Mouse (Mus musculus) thymus, postnatal 4 days (tissue): ENCODE results near the gene Actr1a.

Source experiments
- DNase-seq: peaks from one replicate; pipeline ENCODE4 v3.0.0; 2021

Actr1a gene

DNA sequence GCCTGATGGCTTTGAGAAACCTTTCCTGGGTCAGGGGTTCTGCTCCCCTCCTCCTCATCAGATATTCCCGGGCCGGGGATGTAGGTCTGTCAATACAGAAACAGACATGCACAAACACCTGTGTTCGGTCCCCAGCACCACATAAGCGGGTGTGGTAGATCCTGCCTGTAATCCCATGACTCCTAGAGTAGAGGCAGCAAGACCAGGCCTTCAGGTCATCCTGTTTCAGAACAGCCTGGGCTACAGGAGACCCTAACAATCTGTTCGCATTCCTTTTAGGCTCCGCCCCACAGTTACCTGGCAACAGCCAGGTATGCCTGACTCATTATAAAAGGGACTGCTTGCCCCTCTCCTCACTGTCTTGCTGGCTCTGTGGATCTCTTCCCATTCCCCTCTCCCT, 46.0 kb downstream of the Actr1a start:
- no peak for DNase-seq

DNA sequence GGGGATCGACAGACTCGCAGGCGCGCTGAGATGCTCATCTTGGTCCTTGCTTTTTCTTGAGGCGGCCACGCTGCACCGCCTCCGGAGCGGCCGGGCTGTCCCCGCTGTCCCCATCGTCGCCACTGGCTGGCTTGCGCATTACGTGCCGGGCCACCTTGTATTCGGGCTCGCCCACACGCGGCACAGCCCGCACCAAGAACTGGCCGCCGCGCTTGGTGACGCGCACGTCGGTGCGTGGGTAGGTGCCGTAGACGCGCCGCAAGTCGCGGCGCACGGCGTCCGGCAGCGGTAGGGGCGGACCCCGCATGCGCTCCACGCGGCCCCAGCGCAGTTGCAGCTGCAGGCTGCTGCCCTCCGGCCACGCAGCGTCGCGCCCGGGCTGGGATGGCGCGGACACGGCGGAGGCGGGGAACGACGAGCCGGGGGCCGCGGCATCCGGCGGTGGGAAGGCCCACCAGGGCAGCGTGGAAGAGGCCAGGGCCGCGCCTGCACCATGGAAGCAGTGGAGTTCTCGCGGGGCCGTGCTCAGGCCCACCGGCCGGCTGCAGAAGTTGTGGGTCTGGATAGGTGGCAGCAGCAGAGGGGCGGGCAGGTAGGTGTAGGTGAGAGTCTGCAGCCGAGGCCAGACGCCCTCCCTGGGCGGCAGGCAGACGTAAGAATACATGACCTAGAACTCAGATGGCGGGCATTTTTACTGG, 46.6 kb downstream of the Actr1a start:
- DNase-seq: peak; percentile 59

DNA sequence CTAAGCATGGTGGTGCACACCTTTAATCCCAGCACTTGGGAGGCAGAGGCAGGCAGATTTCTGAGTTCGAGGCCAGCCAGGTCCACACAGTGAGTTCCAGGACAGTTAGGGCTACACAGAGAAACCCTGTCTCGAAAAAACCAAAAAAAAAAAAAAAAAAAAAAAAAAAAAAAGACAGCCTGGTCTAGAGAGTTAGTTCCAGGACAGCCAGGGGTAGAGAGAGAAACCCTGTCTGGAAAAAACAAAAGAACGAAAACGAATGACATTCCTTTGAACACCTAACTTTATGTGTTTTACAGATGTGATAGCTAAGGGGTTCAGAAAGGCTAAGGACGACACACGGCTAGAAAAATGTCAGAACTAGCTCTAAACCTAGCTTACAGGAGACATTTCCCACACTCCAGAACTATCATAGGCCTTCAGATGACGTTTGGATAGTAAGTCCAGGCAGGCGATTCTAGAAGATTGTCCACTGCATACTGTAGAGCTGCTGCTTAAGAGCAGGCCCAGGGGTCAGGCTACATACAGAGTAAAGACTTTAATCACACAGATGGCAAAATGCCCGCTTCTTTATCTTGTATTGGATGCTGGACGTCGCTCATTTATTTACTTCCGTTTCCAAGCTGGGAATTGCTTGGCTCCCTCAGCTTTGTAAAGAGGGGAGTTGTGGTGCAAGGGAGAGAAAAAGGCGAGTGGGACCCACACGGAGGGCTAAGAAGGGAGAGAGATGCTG, 47.4 kb downstream of the Actr1a start:
- no peak for DNase-seq

DNA sequence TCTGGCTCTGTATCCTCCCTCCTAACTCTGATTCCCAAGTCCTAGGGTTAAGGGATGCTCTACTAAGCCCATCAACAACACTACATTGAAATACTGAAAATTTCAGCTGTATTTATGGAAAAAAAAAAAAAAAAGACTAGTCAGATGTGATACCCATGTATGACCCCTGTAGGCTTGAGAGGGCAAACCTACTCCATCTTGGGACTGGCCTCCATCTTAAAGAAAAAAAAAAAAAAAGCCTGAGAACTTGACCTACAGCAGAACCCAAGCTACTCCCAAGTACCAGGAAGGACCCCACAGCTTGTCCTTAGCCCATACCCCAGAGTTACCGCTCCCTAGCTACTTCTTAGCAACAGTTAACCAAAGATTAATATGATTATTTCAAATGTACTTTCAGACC, 48.4 kb downstream of the Actr1a start:
- no peak for DNase-seq

DNA sequence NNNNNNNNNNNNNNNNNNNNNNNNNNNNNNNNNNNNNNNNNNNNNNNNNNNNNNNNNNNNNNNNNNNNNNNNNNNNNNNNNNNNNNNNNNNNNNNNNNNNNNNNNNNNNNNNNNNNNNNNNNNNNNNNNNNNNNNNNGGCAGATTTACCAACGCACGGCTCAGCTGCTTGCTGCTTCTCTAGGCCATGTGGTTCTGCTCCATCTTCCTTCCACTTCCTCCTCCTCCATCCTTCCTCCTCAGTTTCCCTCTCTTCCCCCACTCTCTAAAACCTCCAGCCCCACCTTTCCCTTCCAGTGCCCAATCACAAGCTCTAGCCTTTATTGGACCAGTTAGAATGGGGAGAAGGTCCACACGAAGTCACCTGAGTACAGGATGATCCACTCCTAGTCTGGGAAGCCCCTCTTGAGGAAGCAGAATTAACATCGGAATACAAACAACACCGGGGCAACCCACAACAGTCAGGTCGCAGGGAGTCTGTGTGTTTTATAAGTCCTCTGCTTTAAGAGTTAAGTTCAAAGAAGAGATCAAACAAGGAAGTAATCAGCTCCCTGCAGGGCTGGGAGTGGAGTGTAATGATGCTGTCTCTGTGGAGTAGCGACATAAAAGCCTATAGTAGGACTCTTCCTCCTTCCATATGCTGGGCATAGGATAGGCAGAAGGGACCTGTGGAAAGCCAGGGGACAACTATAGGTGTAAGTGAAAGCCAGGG, 50.7 kb downstream of the Actr1a start:
- no peak for DNase-seq

DNA sequence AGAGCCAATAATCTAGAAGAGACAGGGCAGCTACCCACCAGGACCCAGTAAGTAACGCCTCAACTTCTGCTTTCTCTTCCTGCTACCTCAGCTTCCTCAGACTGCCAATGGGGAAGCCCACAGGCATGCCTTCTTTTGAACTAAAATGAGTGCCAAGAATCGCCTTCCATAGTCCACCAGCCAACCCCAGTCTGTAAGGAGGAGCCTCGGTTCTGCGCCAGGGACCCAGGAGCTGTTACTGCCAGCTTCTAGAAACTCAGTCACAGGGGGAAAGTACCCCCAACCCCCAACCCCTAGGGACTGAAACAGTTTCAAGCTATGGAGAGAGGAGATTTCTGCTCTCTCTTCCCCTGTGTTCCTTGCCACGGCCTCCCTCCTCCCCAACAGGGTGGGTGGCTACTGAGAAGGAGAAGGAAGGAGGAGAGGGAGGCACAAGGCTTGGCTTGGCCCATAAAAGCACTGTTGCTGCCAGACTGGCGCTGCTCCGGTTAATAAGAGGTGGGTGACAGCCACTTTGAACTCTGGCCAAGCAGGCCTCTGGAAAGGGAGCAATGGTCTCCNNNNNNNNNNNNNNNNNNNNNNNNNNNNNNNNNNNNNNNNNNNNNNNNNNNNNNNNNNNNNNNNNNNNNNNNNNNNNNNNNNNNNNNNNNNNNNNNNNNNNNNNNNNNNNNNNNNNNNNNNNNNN, 56.1 kb downstream of the Actr1a start:
- DNase-seq: no peak

DNA sequence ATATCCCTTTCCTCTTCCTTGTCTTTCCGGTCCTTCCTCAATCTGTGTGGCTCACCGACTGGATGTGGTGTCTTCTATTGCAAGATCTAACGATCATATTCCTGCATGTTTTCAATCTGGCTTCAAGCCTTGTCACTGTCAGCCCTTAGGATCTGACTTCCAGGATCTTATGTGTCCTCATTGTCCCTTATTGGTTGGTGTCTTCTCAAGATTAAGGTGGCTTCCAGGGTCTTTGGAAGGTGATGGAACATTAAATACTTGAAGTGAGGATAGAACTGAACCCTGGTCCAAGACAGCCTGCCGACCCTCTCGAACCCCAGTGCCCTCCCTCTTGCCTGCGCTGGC, 56.6 kb downstream of the Actr1a start:
- no peak for DNase-seq

DNA sequence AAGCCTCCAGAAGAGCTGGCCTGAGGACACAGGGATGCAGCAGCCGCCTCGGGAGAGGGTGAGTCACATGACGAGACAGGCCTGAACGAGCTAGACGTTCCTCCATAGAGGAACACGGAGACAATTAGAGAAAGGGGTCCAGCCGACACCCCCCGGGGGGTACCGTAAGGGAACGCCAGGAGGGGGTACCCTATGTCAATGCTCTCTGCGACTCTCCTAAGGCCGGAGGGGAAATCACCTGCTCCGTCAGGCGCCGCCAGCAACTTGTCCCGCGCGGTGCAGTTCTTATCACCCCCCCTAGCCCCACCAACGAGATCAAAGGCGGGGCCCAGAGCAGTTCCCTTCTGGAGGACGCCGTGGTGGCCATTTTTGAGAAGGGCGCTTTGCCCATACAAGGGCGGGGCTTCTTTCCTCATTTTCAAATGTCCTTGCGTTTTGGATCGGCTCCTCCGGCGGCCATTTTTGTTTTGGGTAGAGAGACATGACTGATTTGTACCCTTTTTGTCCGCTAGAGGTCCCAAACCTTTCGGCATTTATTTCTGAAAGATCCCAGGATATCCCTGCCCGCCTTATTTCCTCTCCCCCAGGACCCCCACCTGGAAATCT, 57.1 kb downstream of the Actr1a start, which contains the start of gene Cuedc2:
Gene Cuedc2 (minus strand): TSS at position 372 of the 606 bp plus-strand sequence.
- DNase-seq: peak; percentile 94

DNA sequence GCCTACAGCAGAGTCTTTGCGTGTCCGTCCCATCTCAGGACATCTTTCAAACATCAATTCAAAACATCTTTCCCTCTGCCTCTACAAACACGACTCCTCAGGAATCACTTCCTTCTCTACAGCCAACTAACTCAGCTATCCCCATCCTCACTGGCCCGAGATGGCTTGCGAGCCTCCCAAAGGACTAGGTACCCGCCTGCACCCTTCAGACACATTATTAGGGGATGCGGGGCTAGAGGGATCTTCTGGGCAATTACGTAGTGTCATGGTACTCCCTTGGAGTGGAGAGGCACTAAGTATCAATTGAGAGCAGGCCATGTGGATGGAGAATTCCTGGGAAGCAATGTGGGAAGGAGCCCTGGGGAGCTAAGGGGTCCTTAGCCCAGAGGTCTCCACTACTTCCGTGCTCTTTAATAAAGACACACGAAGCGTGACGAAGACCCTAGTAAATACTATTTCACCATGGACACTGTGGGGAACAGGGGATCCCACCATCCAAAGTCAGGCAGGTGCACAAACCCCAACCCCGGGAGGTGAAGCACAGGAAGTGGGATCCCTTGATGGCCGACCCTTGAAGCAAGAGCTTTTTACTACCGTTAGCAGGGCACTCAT, 57.7 kb downstream of the Actr1a start:
- DNase-seq: no peak

DNA sequence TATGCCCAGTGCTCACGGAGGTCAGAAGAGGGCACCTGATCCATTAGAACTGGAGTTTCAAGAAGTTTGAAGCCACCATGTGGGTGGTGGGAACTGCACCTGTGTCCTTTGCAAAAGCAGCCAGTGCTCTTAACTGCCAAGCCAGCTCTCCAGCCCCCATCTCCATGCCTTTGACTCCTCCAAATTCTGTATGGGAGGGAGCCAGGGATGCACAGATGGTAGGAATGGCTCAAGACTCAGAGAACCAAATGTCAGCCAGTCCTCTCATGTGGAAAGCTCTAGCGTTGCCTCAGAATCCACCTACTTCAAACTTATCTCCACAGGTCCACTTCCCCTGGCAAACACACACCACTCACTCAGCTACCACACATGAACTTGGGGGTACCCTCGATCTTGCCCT, 61.6 kb downstream of the Actr1a start:
- DNase-seq: no peak

DNA sequence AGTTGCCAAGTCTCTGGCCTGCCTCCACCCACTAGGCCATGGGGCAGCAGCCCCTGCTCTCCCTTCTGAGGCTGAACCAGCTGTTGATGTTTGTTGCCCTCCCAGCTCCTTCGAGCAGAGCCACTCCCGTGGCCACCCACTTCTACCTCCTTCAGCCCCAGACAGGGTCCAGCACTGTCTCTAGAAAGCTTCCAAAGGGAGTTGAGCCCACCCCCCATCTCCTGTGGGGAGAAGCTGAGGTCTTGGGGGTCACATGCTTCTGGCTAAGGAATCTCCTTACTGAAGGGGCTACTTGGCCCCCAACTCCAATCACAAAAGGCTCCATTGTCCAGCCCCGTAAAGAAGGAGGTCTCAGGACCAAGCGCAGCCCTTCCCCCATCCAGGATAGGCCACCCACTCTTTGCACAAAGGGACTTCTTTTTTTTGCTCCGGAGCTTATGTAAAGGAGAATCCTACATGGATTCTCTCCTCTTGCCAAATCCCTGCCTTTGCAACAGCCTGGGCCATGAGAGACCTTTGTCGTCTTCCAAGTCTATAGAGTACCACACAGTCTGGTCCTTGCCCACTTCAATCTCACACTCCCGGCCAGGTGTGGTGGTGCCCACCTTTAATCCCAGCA, 62.7 kb downstream of the Actr1a start:
- no peak for DNase-seq

DNA sequence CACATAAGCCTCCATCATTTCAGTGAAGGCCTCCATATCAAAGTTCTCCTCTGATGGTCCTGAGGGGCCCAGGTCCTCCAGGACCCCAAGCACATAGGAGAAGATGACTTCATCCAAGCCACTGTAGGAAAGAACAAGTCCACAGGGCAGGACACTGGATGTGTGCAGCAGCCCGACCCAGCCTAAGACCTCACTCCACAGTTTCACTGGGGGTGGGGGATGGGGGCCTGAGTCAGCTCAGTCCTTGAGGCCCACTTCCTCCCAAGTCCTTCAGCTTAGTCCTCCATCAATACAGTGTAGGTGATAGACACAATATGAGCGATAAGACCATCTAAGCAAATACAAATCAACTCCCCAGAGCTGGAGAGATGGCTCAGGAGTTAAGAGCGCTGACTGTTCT, 63.6 kb downstream of the Actr1a start:
- DNase-seq: no peak

DNA sequence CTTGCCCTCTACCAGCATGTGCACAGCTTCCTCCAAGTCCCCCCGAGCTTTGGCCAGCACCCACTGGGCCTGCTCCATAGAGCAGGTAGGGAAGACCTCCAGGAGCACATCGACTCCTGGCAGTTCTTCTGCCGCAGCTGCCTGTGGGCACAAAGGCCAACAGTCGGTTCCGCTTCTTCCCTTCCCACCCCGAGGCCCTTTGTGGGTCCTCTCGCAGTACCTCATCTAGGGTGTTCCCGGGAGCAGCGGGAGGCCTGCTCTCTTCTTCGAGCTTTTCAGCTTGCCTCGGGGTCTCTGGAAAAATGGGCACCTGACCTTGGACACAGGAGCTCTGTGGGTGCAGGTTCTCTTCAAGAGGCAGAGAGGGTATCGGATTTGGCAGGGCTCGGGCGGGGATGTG, 64.2 kb downstream of the Actr1a start:
- DNase-seq: no peak

DNA sequence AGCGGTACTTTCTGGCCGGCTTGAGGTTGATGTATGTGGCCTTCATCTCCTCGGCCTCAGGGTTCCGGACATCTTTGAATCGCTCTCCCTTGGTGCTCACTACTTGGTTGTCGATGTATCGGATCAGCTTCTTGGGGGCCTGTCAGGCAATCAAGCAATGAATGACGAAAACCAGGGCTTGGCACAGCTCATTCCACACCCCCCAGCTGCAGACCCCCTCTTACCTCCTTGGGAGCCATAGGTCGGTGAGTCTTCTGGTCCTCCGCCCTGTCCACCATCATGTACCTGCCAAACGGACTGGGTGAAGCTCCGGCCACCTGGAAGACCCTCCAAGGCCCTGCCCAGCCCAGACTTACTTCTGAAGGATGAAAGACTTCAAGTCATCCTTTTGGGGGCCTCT, 64.9 kb downstream of the Actr1a start:
- no peak for DNase-seq

DNA sequence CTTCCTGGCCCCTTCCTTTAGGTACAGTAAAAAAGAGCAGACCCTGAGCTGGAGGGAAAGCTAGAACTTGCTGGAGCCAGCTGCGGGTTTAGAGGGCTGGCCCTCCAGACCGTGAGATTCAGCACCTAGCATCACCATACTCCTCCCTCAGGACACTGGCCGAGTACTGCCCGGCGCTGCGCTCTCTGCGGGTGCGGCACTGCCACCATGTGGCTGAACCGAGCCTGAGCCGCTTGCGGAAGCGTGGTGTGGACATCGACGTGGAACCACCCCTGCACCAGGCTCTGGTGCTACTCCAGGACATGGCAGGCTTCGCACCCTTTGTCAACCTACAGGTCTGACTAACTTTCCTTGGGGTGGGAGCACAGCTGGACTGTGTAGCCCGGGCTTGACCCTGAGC, 65.6 kb downstream of the Actr1a start:
- peak; percentile 65 for DNase-seq

DNA sequence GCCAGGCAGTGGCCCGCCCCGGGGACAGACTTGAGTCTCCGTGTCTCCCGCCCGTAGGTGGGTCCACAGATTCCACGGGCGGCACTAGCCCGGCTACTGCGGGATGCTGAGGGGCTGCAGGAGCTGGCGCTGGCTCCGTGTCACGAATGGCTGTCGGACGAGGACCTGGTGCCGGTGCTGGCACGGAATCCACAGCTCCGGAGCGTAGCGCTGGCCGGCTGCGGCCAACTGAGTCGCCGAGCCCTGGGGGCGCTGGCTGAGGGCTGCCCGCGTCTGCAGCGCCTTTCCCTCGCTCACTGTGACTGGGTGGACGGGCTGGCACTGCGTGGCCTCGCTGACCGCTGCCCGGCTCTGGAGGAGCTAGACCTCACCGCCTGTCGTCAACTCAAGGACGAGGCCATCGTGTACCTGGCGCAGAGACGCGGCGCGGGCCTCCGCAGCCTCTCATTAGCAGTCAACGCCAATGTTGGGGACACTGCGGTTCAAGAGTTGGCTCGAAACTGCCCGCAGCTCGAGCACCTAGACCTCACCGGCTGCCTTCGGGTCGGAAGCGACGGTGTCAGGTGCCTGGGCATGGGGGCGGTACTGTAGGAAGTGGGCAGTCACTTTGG, 66.4 kb downstream of the Actr1a start:
- DNase-seq: no peak

DNA sequence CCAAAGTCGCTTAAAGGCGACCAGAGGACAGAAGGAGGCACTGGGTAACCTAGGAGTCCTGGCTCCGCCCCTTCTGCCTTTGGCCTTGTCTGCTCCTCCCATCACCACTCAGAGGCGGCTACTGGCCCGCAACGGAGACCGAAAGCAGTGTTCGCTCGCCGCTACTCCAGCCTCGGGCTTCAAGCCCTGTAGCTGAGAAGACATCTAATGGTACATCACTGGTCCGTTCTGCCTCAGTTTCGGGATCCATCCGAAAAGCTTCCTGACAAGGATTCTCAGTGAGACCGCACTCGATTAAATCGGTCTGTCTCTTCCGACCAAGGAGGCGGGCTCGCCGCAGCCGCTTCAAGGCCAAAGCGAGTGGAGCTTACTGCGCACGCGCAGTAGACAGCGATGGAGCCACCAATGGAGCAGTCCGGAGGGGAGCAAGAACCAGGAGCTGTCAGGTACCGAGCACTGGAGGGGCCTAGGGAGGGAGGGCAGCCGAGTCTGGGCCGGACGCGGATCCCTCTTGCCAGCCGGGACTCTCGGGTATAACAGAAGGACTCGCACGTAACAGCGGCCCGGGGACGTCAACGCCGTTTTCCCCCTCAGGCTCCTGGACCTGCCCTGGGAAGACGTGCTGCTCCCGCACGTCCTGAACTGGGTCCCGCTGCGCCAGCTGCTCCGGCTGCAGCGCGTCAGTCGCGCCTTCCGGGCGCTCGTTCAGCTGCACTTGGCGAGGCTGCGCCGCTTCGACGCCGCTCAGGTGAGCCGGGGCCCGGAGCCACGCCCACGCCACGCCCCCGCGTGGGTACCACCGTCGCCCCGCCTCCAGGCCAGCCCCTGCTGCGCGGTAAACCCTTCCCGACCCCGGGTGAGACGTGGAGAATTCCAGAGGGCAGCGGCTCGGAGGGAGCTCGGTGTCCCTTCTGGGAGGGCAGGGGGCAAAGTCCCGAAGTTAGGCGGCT, 67.2 kb downstream of the Actr1a start, which contains the start of gene Fbxl15:
Gene Fbxl15 (plus strand): TSS at position 104 of the 950 bp plus-strand sequence.
- peak; percentile 89 for DNase-seq

DNA sequence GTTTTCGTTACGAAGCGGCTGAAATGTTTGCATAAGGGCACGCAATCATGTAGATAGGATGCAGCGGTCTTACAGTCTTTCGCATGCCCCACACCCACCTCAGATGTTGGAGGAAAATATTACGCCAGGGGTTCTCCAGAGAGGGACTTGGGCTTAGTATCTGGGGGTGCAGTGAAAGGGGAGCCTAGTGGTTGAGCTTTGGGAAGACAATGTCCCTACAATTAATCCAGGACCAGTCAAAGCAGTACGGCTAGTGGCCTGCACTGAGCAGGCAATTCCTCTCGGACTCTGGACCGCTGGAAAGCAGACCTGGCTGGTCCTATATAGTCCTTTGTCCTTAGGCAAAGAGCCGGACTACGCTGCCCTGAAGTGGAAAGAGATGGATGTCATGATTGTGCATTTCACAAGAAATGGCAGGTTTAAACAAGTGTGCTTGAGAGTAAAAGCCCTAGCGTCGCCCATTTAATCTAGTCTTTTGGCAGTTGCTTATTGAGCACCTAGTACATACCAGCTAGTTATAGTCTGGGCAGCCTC, 68.0 kb downstream of the Actr1a start:
- DNase-seq: peak; percentile 11
